Mouse (Mus musculus) neural tube, embryonic 11.5 days (tissue): ENCODE measurements around the gene Rsg1. TPM values are rescaled to one million over a fixed set of nuclear protein-coding genes. Genes with fewer than 3 reads are reported as not detected.

Experiments used
- ATAC-seq: fragments of 200-750 bp; cut with Nextera tagmentation; 2 replicates; pipeline ENCODE4 v1.8.0; 2017; ENCODE audit warnings: moderate number of reproducible peaks, mild to moderate bottlenecking, moderate TSS enrichment, moderate library complexity; ENCODE audit not compliant: insufficient read depth, low FRiP score, low TSS enrichment
- DNase-seq: peaks from one replicate; pipeline ENCODE4 v3.0.0-alpha.2; 2015; ENCODE audit warnings: low spot score
- H3K27ac ChIP-seq: fragments of 300-500 bp; sonication (generic); 2 replicates; pipeline ENCODE4 v1.5.1; 2014; ENCODE audit warnings: low read depth, mild to moderate bottlenecking, low read length
- H3K27me3 ChIP-seq: fragments of 300-500 bp; sonication (generic); 2 replicates; pipeline ENCODE4 v1.6.1; 2014; ENCODE audit warnings: mild to moderate bottlenecking, low read length, mixed read lengths; ENCODE audit not compliant: control insufficient read depth, insufficient read depth
- H3K36me3 ChIP-seq: fragments of 300-500 bp; sonication (generic); 2 replicates; pipeline ENCODE4 v1.6.1; 2014; ENCODE audit warnings: mild to moderate bottlenecking, low read length, moderate library complexity, mixed read lengths; ENCODE audit not compliant: control insufficient read depth, insufficient read depth
- H3K4me1 ChIP-seq: fragments of 300-500 bp; sonication (generic); 2 replicates; pipeline ENCODE4 v1.6.1; 2014; ENCODE audit warnings: low read length, mixed read lengths; ENCODE audit not compliant: control insufficient read depth, insufficient read depth
- H3K4me2 ChIP-seq: fragments of 300-500 bp; sonication (generic); 2 replicates; pipeline ENCODE4 v1.6.1; 2014; ENCODE audit warnings: low read depth, mild to moderate bottlenecking, moderate library complexity
- H3K4me3 ChIP-seq: fragments of 300-500 bp; sonication (generic); 2 replicates; pipeline ENCODE4 v1.5.1; 2014; ENCODE audit warnings: low read depth, low read length
- H3K9ac ChIP-seq: fragments of 300-500 bp; sonication (generic); 2 replicates; pipeline ENCODE4 v1.6.1; 2014; ENCODE audit warnings: mild to moderate bottlenecking, low read length
- H3K9me3 ChIP-seq: fragments of 300-500 bp; sonication (generic); 2 replicates; pipeline ENCODE4 v1.6.1; 2016; ENCODE audit warnings: low read length; ENCODE audit not compliant: control insufficient read depth
- WGBS: fragments of 180-500 bp; shearing (Covaris S2); extraction: QIAGEN DNeasy Blood & Tissue Kit; methylation state at CpG from one replicate; pipeline ENCODE4 v1.1.7; 2014; 5-methylcytosine and 5-hydroxymethylcytosine counted together
- polyA plus RNA-seq: library from polyadenylated mRNA; unstranded; fragments of >200 nt; fragmentation: Nextera tagmentation; extraction: Ambion mirVana; gene quantifications from 2 replicates; pipeline ENCODE4 v1.2.1, GENCODE M21; 2014

Gene Rsg1
- polyA plus RNA-seq, 1 experiment from 2014 or later, result 6.5 TPM

GRCm38 (mm10) chr4:141221848-141222247 is 8.1 kb downstream of the Rsg1 start:
- DNase-seq (no peak), ATAC-seq (no peak)
- Histone ChIP-seq H3K27ac (no peak overlapping the region), H3K4me1 (no peaks in the 10 kb centered on the region), H3K9ac (no peak overlapping the region), H3K9me3 (no peaks in the 10 kb centered on the region), H3K4me3 (no peak overlapping the region), H3K27me3 (no peaks in the 10 kb centered on the region), H3K4me2 (no peak overlapping the region), H3K36me3 (no peaks in the 10 kb centered on the region)
- WGBS, result 75% methylated on average over 2 of the region's 2 CpGs

- Histone ChIP-seq H3K36me3 (no peaks in the 10 kb centered on the region), H3K9me3 (no peaks in the 10 kb centered on the region), H3K27ac (no peak overlapping the region), H3K4me2 (no peak overlapping the region), H3K4me3 (no peak overlapping the region), H3K27me3 (no peaks in the 10 kb centered on the region), H3K9ac (no peak overlapping the region), H3K4me1 (no peaks in the 10 kb centered on the region)
- DNase-seq (no peak), ATAC-seq (no peak)
- 95% methylated on average over 5 of the region's 5 CpGs for WGBS
Measured at GRCm38 (mm10) chr4:141222752-141223151, 9.0 kb downstream of the Rsg1 start.

- Histone ChIP-seq H3K9ac (no peak overlapping the region), H3K9me3 (no peaks in the 10 kb centered on the region), H3K27ac (no peak overlapping the region), H3K27me3 (no peaks in the 10 kb centered on the region), H3K4me2 (no peak overlapping the region), H3K4me1 (no peaks in the 10 kb centered on the region), H3K4me3 (no peak overlapping the region), H3K36me3 (no peaks in the 10 kb centered on the region)
- 89% methylated on average over 7 of the region's 7 CpGs for WGBS
- no peak for ATAC-seq
- DNase-seq, result no peak
Measured at GRCm38 (mm10) chr4:141228687-141229086, 14.9 kb downstream of the Rsg1 start.

GRCm38 (mm10) chr4:141233196-141233595 is 19.4 kb downstream of the Rsg1 start:
- 92% methylated on average over 4 of the region's 4 CpGs for WGBS
- Histone ChIP-seq H3K4me1 (no peaks in the 10 kb centered on the region), H3K27ac (no peak overlapping the region), H3K36me3 (no peaks in the 10 kb centered on the region), H3K27me3 (peaks cover 10% of the 10 kb centered on the region), H3K4me3 (no peak overlapping the region), H3K9ac (no peak overlapping the region), H3K4me2 (no peak overlapping the region), H3K9me3 (no peaks in the 10 kb centered on the region)
- no peak for DNase-seq
- no peak for ATAC-seq

GRCm38 (mm10) chr4:141235537-141236111 is 21.9 kb downstream of the Rsg1 start:
- Histone ChIP-seq H3K9ac (no peak overlapping the region), H3K27me3 (peaks cover 32% of the 10 kb centered on the region), H3K4me2 (no peak overlapping the region), H3K9me3 (no peaks in the 10 kb centered on the region), H3K27ac (no peak overlapping the region), H3K36me3 (no peaks in the 10 kb centered on the region), H3K4me1 (peaks cover 4% of the 10 kb centered on the region; the same call in 1 of the 2 replicates), H3K4me3 (no peak overlapping the region)
- no peak for ATAC-seq
- DNase-seq, result no peak
- WGBS, result 61% methylated on average over 6 of the region's 6 CpGs

- 74% methylated on average over 3 of the region's 3 CpGs for WGBS
- peaks cover 4% of the 10 kb centered on the region; the same call in 1 of the 2 replicates for H3K4me1 ChIP-seq
- no peak overlapping the region for H3K9ac ChIP-seq
- H3K4me2 ChIP-seq, result no peak overlapping the region
- H3K4me3 ChIP-seq, result no peak overlapping the region
- H3K27me3 ChIP-seq, result peaks cover 45% of the 10 kb centered on the region
- DNase-seq (no peak), ATAC-seq (no peak)
- no peaks in the 10 kb centered on the region for H3K9me3 ChIP-seq
- no peak overlapping the region for H3K27ac ChIP-seq
- no peaks in the 10 kb centered on the region for H3K36me3 ChIP-seq
Measured at GRCm38 (mm10) chr4:141236856-141237255, 23.1 kb downstream of the Rsg1 start.

- H3K9me3 ChIP-seq, result no peaks in the 10 kb centered on the region
- peak overlapping the region; percentile 18 for H3K4me3 ChIP-seq
- H3K27me3 ChIP-seq, result peaks cover 61% of the 10 kb centered on the region
- H3K4me1 ChIP-seq, result peaks cover 4% of the 10 kb centered on the region; the same call in 1 of the 2 replicates
- no peak overlapping the region for H3K27ac ChIP-seq
- no peak for DNase-seq
- ATAC-seq, result no peak; the same call in 1 of the 2 replicates
- H3K9ac ChIP-seq, result peak overlapping the region; percentile 3; the same call in 1 of the 2 replicates
- WGBS, result 6% methylated on average over 20 of the region's 20 CpGs
- H3K36me3 ChIP-seq, result no peaks in the 10 kb centered on the region
- H3K4me2 ChIP-seq, result peak overlapping the region; percentile 41
Measured at GRCm38 (mm10) chr4:141238492-141239387, 25.0 kb downstream of the Rsg1 start.

GRCm38 (mm10) chr4:141239388-141240125 is 25.8 kb downstream of the Rsg1 start, which contains the start of gene Arhgef19:
Gene Arhgef19 (plus strand): TSS chr4:141239499.
- DNase-seq, result peak; percentile 85
- Histone ChIP-seq H3K4me2 (peak within 1 kb of the TSS; percentile 41), H3K4me3 (peak within 1 kb of the TSS; percentile 18), H3K36me3 (no peaks in the 10 kb centered on the region), H3K9me3 (no peaks in the 10 kb centered on the region), H3K4me1 (peaks cover 5% of the 10 kb centered on the region), H3K27me3 (peaks cover 67% of the 10 kb centered on the region), H3K27ac (no peak within 1 kb of the TSS), H3K9ac (peak within 1 kb of the TSS; percentile 3; the same call in 1 of the 2 replicates)
- ATAC-seq, result peak; percentile 89
- 2% methylated on average over 31 of the region's 31 CpGs for WGBS
